Mouse (Mus musculus): Measurements from ENCODE around the gene Prss48.

Gene Prss48

GRCm38 (mm10) chr3:85950914-85951313 lies 51.4 kb downstream of the Prss48 start:
- DNase-seq (ENCODE audit: low read depth, low spot score): no peak

Data from mesoderm, embryonic 11.5 days (tissue).